Mouse (Mus musculus) ES-E14 (cell line): ENCODE data around the gene Clic1. TPM values are rescaled to one million over a fixed set of nuclear protein-coding genes. Genes with fewer than 3 reads are reported as not detected.

Experiments
- DNase-seq: peaks from one replicate; pipeline ENCODE4 v3.0.0-alpha.2; 2013; ENCODE audit warnings: low read depth, low spot score
- H3K27ac ChIP-seq: 2 replicates; pipeline ENCODE4 v1.5.1; 2012; ENCODE audit warnings: low read depth, mild to moderate bottlenecking, low read length, moderate library complexity, mixed read lengths; ENCODE audit not compliant: poor library complexity, insufficient read depth, severe bottlenecking
- H3K36me3 ChIP-seq: 2 replicates; pipeline ENCODE4 v1.6.1; 2012; ENCODE audit warnings: mild to moderate bottlenecking, low read length, moderate library complexity, mixed read lengths; ENCODE audit not compliant: control insufficient read depth, poor library complexity, insufficient read depth, severe bottlenecking
- H3K4me1 ChIP-seq, 2 experiments: fragments of 150-350 bp in 1 of 2; sonication (generic) in 1 of 2; 2 replicates each; pipeline ENCODE4 v1.6.1; 2012; ENCODE audit warnings: low read length in 2 of 2, mild to moderate bottlenecking in 1 of 2, mixed read lengths in 1 of 2; ENCODE audit not compliant: control insufficient read depth in 2 of 2, insufficient read depth in 2 of 2, poor library complexity in 1 of 2
- H3K4me3 ChIP-seq, 2 experiments: fragments of 150-350 bp in 1 of 2; sonication (generic) in 1 of 2; 2 replicates each; pipeline ENCODE4 v1.5.1; 2012; ENCODE audit warnings: low read length in 2 of 2, low read depth in 1 of 2, mild to moderate bottlenecking in 1 of 2, mixed read lengths in 1 of 2; ENCODE audit not compliant: insufficient read depth in 1 of 2, poor library complexity in 1 of 2, severe bottlenecking in 1 of 2
- H3K9ac ChIP-seq: 2 replicates; pipeline ENCODE4 v1.6.1; 2012; ENCODE audit warnings: low read depth, mild to moderate bottlenecking, low read length, mixed read lengths; ENCODE audit not compliant: poor library complexity, insufficient read depth, severe bottlenecking
- H3K9me3 ChIP-seq: fragments of 150-350 bp; sonication (generic); 2 replicates; pipeline ENCODE4 v1.6.1; 2012; ENCODE audit warnings: low read depth, mild to moderate bottlenecking, low read length; ENCODE audit not compliant: control insufficient read depth, insufficient read depth
- CHD2 ChIP-seq: IDR thresholded peaks from 2 replicates; pipeline ENCODE4 v1.6.1; 2014; ENCODE audit warnings: mild to moderate bottlenecking, low read depth, low read length, inconsistent platforms
- HCFC1 ChIP-seq: IDR thresholded peaks from 2 replicates; pipeline ENCODE4 v1.6.1; 2012; ENCODE audit warnings: low read length, inconsistent platforms, borderline replicate concordance; ENCODE audit not compliant: insufficient read depth
- MAFK ChIP-seq: IDR thresholded peaks from 2 replicates; pipeline ENCODE4 v1.6.1; 2014; ENCODE audit warnings: mild to moderate bottlenecking, low read depth, low read length, inconsistent platforms; ENCODE audit not compliant: insufficient read depth
- ZC3H11A ChIP-seq: IDR thresholded peaks from 2 replicates; pipeline ENCODE4 v1.6.1; 2012; ENCODE audit warnings: low read depth, mild to moderate bottlenecking, inconsistent platforms, low read length, borderline replicate concordance
- ZNF384 ChIP-seq: IDR thresholded peaks from 2 replicates; pipeline ENCODE4 v1.6.1; 2012; ENCODE audit warnings: low read depth, low read length, inconsistent platforms
- in situ Hi-C, 2 experiments: fragments of 600-800 bp; cut with MboI; formaldehyde crosslinking; loops; one replicate each; pipeline ENCODE4 v1.15.1; 2025; ENCODE audit warnings: low sequenced_read_pairs in 2 of 2, inconsistent platforms in 1 of 2; ENCODE audit not compliant: unreplicated experiment in 2 of 2
- total RNA-seq: library from RNA; depleted of rRNA; stranded (reverse); fragments of 300-350 nt; gene quantifications from 2 replicates; pipeline ENCODE4 v1.2.3, GENCODE M21; 2012

Clic1 gene
- total RNA-seq, 1 experiment: 133 TPM

GRCm38 (mm10) chr17:35024261-35024660 is 25.5 kb upstream of the Clic1 start:
- no peak overlapping the region for H3K27ac ChIP-seq
- H3K4me3 ChIP-seq: no peak overlapping the region
- H3K36me3 ChIP-seq: no peaks in the 10 kb centered on the region
- no peak overlapping the region for H3K9ac ChIP-seq
- no peak for DNase-seq
- peaks cover 2 to 26% of the 10 kb centered on the region in 2 experiments; a peak in 3 of 4 replicates for H3K4me1 ChIP-seq
- TF ChIP-seq ZC3H11A (no peak), MAFK (no peak), CHD2 (no peak), ZNF384 (no peak)
- in situ Hi-C loops: loop anchor here in 1 of 2 experiments (25.0 kb wide), 1 partner anchor 88 kb away; the partner anchor contains the start of genes Csnk2b, Gpank1, Ly6g5b and Ly6g5c
- H3K9me3 ChIP-seq: no peaks in the 10 kb centered on the region

DNA sequence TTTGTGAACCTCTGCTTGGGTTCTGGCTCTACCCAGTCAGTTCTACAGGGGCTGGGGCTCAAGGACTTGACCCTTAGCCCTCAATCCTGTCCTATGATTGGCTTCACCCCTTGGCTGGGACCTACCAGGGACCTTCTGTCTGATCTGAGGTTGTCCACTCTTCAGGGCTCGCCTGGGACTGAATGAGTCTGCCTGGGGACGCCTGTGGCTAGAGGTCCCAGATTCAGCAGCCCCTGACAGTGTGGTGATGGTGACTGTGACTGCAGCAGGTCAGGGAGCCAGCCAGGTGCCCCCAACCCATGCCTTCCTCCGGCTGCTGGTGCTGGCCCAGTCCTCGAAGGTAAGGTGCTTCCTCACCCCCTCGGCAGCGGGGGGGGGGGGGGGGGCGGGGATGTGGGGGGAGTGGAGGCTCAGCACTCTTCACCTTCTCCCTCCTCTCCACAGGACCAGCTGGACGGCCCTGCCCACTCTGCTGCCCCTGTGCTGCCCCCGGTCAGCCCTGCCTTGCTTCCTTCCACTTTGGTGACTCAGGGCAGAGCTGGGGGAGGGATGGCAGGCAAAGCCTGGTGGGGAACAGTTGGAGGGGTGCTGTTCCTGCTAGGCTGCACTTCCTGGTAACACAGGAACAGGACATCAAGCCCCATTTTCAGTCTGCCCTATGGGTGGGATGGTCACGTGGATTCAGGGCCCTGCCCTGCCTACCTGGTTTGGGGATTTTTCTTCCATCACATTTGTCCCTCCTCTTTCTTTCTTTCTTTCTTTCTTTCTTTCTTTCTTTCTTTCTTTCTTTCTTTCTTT is 24.9 kb upstream of the Clic1 start:
- H3K4me3 ChIP-seq: no peak overlapping the region
- no peak overlapping the region for H3K9ac ChIP-seq
- DNase-seq: no peak
- TF ChIP-seq HCFC1: no peak
- no peak for TF ChIP-seq CHD2
- TF ChIP-seq ZNF384: no peak
- H3K4me1 ChIP-seq: peaks cover 2 to 28% of the 10 kb centered on the region in 2 experiments; a peak in 3 of 4 replicates
- no peaks in the 10 kb centered on the region for H3K36me3 ChIP-seq
- H3K27ac ChIP-seq: no peak overlapping the region
- H3K9me3 ChIP-seq: no peaks in the 10 kb centered on the region
- in situ Hi-C loops: loop anchor here in 1 of 2 experiments (25.0 kb wide), 1 partner anchor 87 kb away; the partner anchor contains the start of genes Csnk2b, Gpank1, Ly6g5b and Ly6g5c

GRCm38 (mm10) chr17:35026206-35026605 is 23.6 kb upstream of the Clic1 start:
- Histone ChIP-seq H3K27ac (no peak overlapping the region), H3K36me3 (no peaks in the 10 kb centered on the region), H3K4me1 (peaks cover 2 to 35% of the 10 kb centered on the region in 2 experiments; a peak in 3 of 4 replicates), H3K9ac (no peak overlapping the region), H3K4me3 (no peak overlapping the region), H3K9me3 (no peaks in the 10 kb centered on the region)
- in situ Hi-C loops: no loop called here
- no peak for DNase-seq
- TF ChIP-seq CHD2 (no peak), ZC3H11A (no peak), ZNF384 (no peak), HCFC1 (no peak), MAFK (no peak)

GRCm38 (mm10) chr17:35027277-35028068 is 22.3 kb upstream of the Clic1 start, which contains the start of gene Sapcd1:
TSS of gene Sapcd1 (minus strand) at chr17:35028016.
- in situ Hi-C loops: no loop called here
- no peaks in the 10 kb centered on the region for H3K36me3 ChIP-seq
- H3K4me3 ChIP-seq: peak within 1 kb of the TSS in 1 of 2 experiments; percentile 4; a peak in 1 of 4 replicates
- peaks cover 0 to 29% of the 10 kb centered on the region in 2 experiments; a peak in 2 of 4 replicates for H3K4me1 ChIP-seq
- TF ChIP-seq HCFC1 (no peak), MAFK (no peak)
- peak within 1 kb of the TSS; percentile 8; the same call in 1 of the 2 replicates for H3K27ac ChIP-seq
- H3K9ac ChIP-seq: no peak within 1 kb of the TSS
- no peak for DNase-seq
- H3K9me3 ChIP-seq: no peaks in the 10 kb centered on the region
